Mouse (Mus musculus): ENCODE results near the gene Tmem252. TPM values are rescaled to one million over a fixed set of nuclear protein-coding genes. Genes with fewer than 3 reads are reported as not detected.
"Not testable (repeated sequence)": the region's sequence is repeated elsewhere in the genome, so short reads cannot be mapped to it uniquely, and the experiment has no call there.

Gene Tmem252
- polyA plus RNA-seq, 1 experiment from 2014 or later = 0.87 TPM

GRCm38 (mm10) chr19:24686411-24686810 lies 12.6 kb downstream of the Tmem252 start:
- no peak overlapping the region for H3K9ac ChIP-seq (replicated peaks)
- H3K4me1 ChIP-seq = no peaks in the 10 kb centered on the region
- H3K4me3 ChIP-seq = no peak overlapping the region
- no peaks in the 10 kb centered on the region for H3K9me3 ChIP-seq
- H3K27ac ChIP-seq (replicated peaks) = no peak overlapping the region
- no peak for ATAC-seq (replicated peaks)
- H3K27me3 ChIP-seq = no peaks in the 10 kb centered on the region
- H3K36me3 ChIP-seq = no peaks in the 10 kb centered on the region
- no peak overlapping the region for H3K4me2 ChIP-seq (replicated peaks)
- WGBS = 85% methylated on average over 10 of the region's 10 CpGs

- H3K9ac ChIP-seq (replicated peaks) = no peak overlapping the region
- no peaks in the 10 kb centered on the region for H3K4me1 ChIP-seq
- H3K9me3 ChIP-seq = no peaks in the 10 kb centered on the region
- no peak for ATAC-seq (replicated peaks)
- WGBS = 84% methylated on average over 6 of the region's 6 CpGs
- H3K27ac ChIP-seq (replicated peaks) = no peak overlapping the region
- no peak overlapping the region for H3K4me3 ChIP-seq
- H3K4me2 ChIP-seq (replicated peaks) = no peak overlapping the region
- no peaks in the 10 kb centered on the region for H3K27me3 ChIP-seq
- H3K36me3 ChIP-seq = no peaks in the 10 kb centered on the region
These were observed 14.5 kb downstream of the Tmem252 start for GRCm38 (mm10) chr19:24688327-24688726.

GRCm38 (mm10) chr19:24689531-24689930 lies 15.7 kb downstream of the Tmem252 start:
- H3K9me3 ChIP-seq = no peaks in the 10 kb centered on the region
- H3K27me3 ChIP-seq = no peaks in the 10 kb centered on the region
- no peak overlapping the region for H3K4me3 ChIP-seq
- H3K4me2 ChIP-seq (replicated peaks) = no peak overlapping the region
- no peaks in the 10 kb centered on the region for H3K4me1 ChIP-seq
- 99% methylated on average over 4 of the region's 4 CpGs for WGBS
- H3K27ac ChIP-seq (replicated peaks) = no peak overlapping the region
- no peaks in the 10 kb centered on the region for H3K36me3 ChIP-seq
- ATAC-seq (replicated peaks) = no peak
- no peak overlapping the region for H3K9ac ChIP-seq (replicated peaks)

- 85% methylated on average over 2 of the region's 2 CpGs for WGBS
- H3K36me3 ChIP-seq = no peaks in the 10 kb centered on the region
- H3K27ac ChIP-seq (replicated peaks) = no peak overlapping the region
- H3K27me3 ChIP-seq = no peaks in the 10 kb centered on the region
- H3K9ac ChIP-seq (replicated peaks) = no peak overlapping the region
- H3K9me3 ChIP-seq = no peaks in the 10 kb centered on the region
- H3K4me3 ChIP-seq = no peak overlapping the region
- no peak for ATAC-seq (replicated peaks)
- H3K4me2 ChIP-seq (replicated peaks) = no peak overlapping the region
- H3K4me1 ChIP-seq = no peaks in the 10 kb centered on the region
These were observed 18.9 kb downstream of the Tmem252 start for GRCm38 (mm10) chr19:24692691-24693090.

- Histone ChIP-seq H3K36me3 (no peaks in the 10 kb centered on the region), H3K9ac (replicated peaks) (no peak overlapping the region), H3K27ac (replicated peaks) (no peak overlapping the region), H3K4me3 (no peak overlapping the region), H3K9me3 (no peaks in the 10 kb centered on the region), H3K4me2 (replicated peaks) (no peak overlapping the region), H3K4me1 (no peaks in the 10 kb centered on the region), H3K27me3 (no peaks in the 10 kb centered on the region)
- 17% methylated on average over 1 of the region's 1 CpGs for WGBS
- no peak for ATAC-seq (replicated peaks)
These were observed 24.1 kb downstream of the Tmem252 start for GRCm38 (mm10) chr19:24697946-24698345.

- H3K36me3 ChIP-seq = no peaks in the 10 kb centered on the region
- ATAC-seq (replicated peaks) = no peak
- H3K27ac ChIP-seq (replicated peaks) = no peak overlapping the region
- no peaks in the 10 kb centered on the region for H3K9me3 ChIP-seq
- no peaks in the 10 kb centered on the region for H3K27me3 ChIP-seq
- H3K9ac ChIP-seq (replicated peaks) = no peak overlapping the region
- H3K4me2 ChIP-seq (replicated peaks) = no peak overlapping the region
- H3K4me3 ChIP-seq = no peak overlapping the region
- 0 out of 2 replicates have a peak, but pooled peaks cover 1% of the 10 kb centered on the region for H3K4me1 ChIP-seq
- 83% methylated on average over 5 of the region's 5 CpGs for WGBS
These were observed 24.8 kb downstream of the Tmem252 start for GRCm38 (mm10) chr19:24698651-24699050.

GRCm38 (mm10) chr19:24699196-24699595 lies 25.4 kb downstream of the Tmem252 start:
- H3K36me3 ChIP-seq = no peaks in the 10 kb centered on the region
- no peak overlapping the region for H3K4me2 ChIP-seq (replicated peaks)
- no peak overlapping the region for H3K27ac ChIP-seq (replicated peaks)
- H3K27me3 ChIP-seq = no peaks in the 10 kb centered on the region
- H3K4me1 ChIP-seq = 0 out of 2 replicates have a peak, but pooled peaks cover 2% of the 10 kb centered on the region
- no peaks in the 10 kb centered on the region for H3K9me3 ChIP-seq
- no peak for ATAC-seq (replicated peaks)
- H3K9ac ChIP-seq (replicated peaks) = no peak overlapping the region
- 72% methylated on average over 3 of the region's 3 CpGs for WGBS
- H3K4me3 ChIP-seq = no peak overlapping the region

- no peak overlapping the region for H3K4me3 ChIP-seq
- H3K4me1 ChIP-seq = 0 out of 2 replicates have a peak, but pooled peaks cover 2% of the 10 kb centered on the region
- no peaks in the 10 kb centered on the region for H3K36me3 ChIP-seq
- ATAC-seq (replicated peaks) = no peak
- H3K9ac ChIP-seq (replicated peaks) = no peak overlapping the region
- no peaks in the 10 kb centered on the region for H3K9me3 ChIP-seq
- no peak overlapping the region for H3K4me2 ChIP-seq (replicated peaks)
- no peaks in the 10 kb centered on the region for H3K27me3 ChIP-seq
- H3K27ac ChIP-seq (replicated peaks) = no peak overlapping the region
These were observed 26.1 kb downstream of the Tmem252 start for GRCm38 (mm10) chr19:24699910-24700309.

GRCm38 (mm10) chr19:24700664-24701063 lies 26.9 kb downstream of the Tmem252 start:
- H3K27ac ChIP-seq (replicated peaks) = no peak overlapping the region
- 0 out of 2 replicates have a peak, but pooled peaks cover 2% of the 10 kb centered on the region for H3K4me1 ChIP-seq
- H3K36me3 ChIP-seq = no peaks in the 10 kb centered on the region
- no peaks in the 10 kb centered on the region for H3K27me3 ChIP-seq
- no peak overlapping the region for H3K4me3 ChIP-seq
- WGBS = 79% methylated on average over 5 of the region's 5 CpGs
- no peaks in the 10 kb centered on the region for H3K9me3 ChIP-seq
- no peak for ATAC-seq (replicated peaks)
- no peak overlapping the region for H3K9ac ChIP-seq (replicated peaks)
- H3K4me2 ChIP-seq (replicated peaks) = no peak overlapping the region

- no peak overlapping the region for H3K27ac ChIP-seq (replicated peaks)
- H3K4me3 ChIP-seq = no peak overlapping the region
- 73% methylated on average over 8 of the region's 8 CpGs for WGBS
- no peak overlapping the region for H3K4me2 ChIP-seq (replicated peaks)
- no peak overlapping the region for H3K9ac ChIP-seq (replicated peaks)
- no peak for ATAC-seq (replicated peaks)
- no peaks in the 10 kb centered on the region for H3K36me3 ChIP-seq
- H3K27me3 ChIP-seq = no peaks in the 10 kb centered on the region
- H3K9me3 ChIP-seq = no peaks in the 10 kb centered on the region
- H3K4me1 ChIP-seq = 0 out of 2 replicates have a peak, but pooled peaks cover 2% of the 10 kb centered on the region
These were observed 27.9 kb downstream of the Tmem252 start for GRCm38 (mm10) chr19:24701716-24702115.

- not testable (repeated sequence) for H3K4me1 ChIP-seq; H3K36me3 ChIP-seq; H3K4me3 ChIP-seq; H3K27me3 ChIP-seq; ATAC-seq (replicated peaks); H3K9me3 ChIP-seq; H3K9ac ChIP-seq (replicated peaks); H3K27ac ChIP-seq (replicated peaks); H3K4me2 ChIP-seq (replicated peaks)
- 52% methylated on average over 1 of the region's 1 CpGs for WGBS
These were observed 29.4 kb downstream of the Tmem252 start for GRCm38 (mm10) chr19:24703168-24703567.

- 83% methylated on average over 8 of the region's 8 CpGs for WGBS
- no peak for ATAC-seq (replicated peaks)
- Histone ChIP-seq H3K9me3 (no peaks in the 10 kb centered on the region), H3K4me1 (0 out of 2 replicates have a peak, but pooled peaks cover 2% of the 10 kb centered on the region), H3K27ac (replicated peaks) (no peak overlapping the region), H3K4me3 (no peak overlapping the region), H3K9ac (replicated peaks) (no peak overlapping the region), H3K27me3 (no peaks in the 10 kb centered on the region), H3K4me2 (replicated peaks) (no peak overlapping the region), H3K36me3 (no peaks in the 10 kb centered on the region)
These were observed 29.9 kb downstream of the Tmem252 start for GRCm38 (mm10) chr19:24703680-24704079.

GRCm38 (mm10) chr19:24704326-24704725 lies 30.5 kb downstream of the Tmem252 start:
- Histone ChIP-seq H3K27me3 (no peaks in the 10 kb centered on the region), H3K36me3 (no peaks in the 10 kb centered on the region), H3K4me3 (no peak overlapping the region), H3K27ac (replicated peaks) (no peak overlapping the region), H3K4me2 (replicated peaks) (no peak overlapping the region), H3K4me1 (0 out of 2 replicates have a peak, but pooled peaks cover 2% of the 10 kb centered on the region), H3K9ac (replicated peaks) (no peak overlapping the region), H3K9me3 (no peaks in the 10 kb centered on the region)
- WGBS = 80% methylated on average over 2 of the region's 2 CpGs
- ATAC-seq (replicated peaks) = no peak
